Mouse (Mus musculus) intestine, embryonic 16.5 days (tissue): ENCODE data around the gene Smim24. TPM values are rescaled to one million over a fixed set of nuclear protein-coding genes. Genes with fewer than 3 reads are reported as not detected.

Source experiments
- ATAC-seq: fragments of 200-750 bp; cut with Nextera tagmentation; 2 replicates; pipeline ENCODE4 v1.8.0; 2017; ENCODE audit warnings: moderate TSS enrichment, moderate library complexity
- H3K27ac ChIP-seq: fragments of 300-500 bp; sonication (generic); 2 replicates; pipeline ENCODE4 v1.5.1; 2014; ENCODE audit warnings: mild to moderate bottlenecking, low read length
- H3K27me3 ChIP-seq: fragments of 300-500 bp; sonication (generic); replicated peaks from 2 replicates; pipeline ENCODE4 v1.6.1; 2014; ENCODE audit warnings: low read length, control low read depth, mixed read lengths; ENCODE audit not compliant: control insufficient read depth, insufficient read depth
- H3K36me3 ChIP-seq: fragments of 300-500 bp; sonication (generic); 2 replicates; pipeline ENCODE4 v1.6.1; 2014; ENCODE audit warnings: low read length, control low read depth; ENCODE audit not compliant: control insufficient read depth, insufficient read depth
- H3K4me1 ChIP-seq: fragments of 300-500 bp; sonication (generic); 2 replicates; pipeline ENCODE4 v1.6.1; 2014; ENCODE audit warnings: low read length, control low read depth, mixed read lengths; ENCODE audit not compliant: control insufficient read depth, insufficient read depth
- H3K4me2 ChIP-seq: fragments of 300-500 bp; sonication (generic); 2 replicates; pipeline ENCODE4 v1.6.1; 2014; ENCODE audit warnings: low read depth, low read length, control low read depth
- H3K4me3 ChIP-seq: fragments of 300-500 bp; sonication (generic); 2 replicates; pipeline ENCODE4 v1.5.1; 2014; ENCODE audit warnings: mild to moderate bottlenecking, low read length
- H3K9ac ChIP-seq: fragments of 300-500 bp; sonication (generic); 2 replicates; pipeline ENCODE4 v1.6.1; 2014; ENCODE audit warnings: low read depth, low read length
- H3K9me3 ChIP-seq: fragments of 300-500 bp; sonication (generic); 2 replicates; pipeline ENCODE4 v1.6.1; 2016; ENCODE audit warnings: low read length, control low read depth; ENCODE audit not compliant: control insufficient read depth
- WGBS: fragments of 180-500 bp; shearing (Covaris S2); extraction: QIAGEN DNeasy Blood & Tissue Kit; methylation state at CpG from one replicate; pipeline ENCODE4 v1.1.7; 2014; 5-methylcytosine and 5-hydroxymethylcytosine counted together
- polyA plus RNA-seq: library from polyadenylated mRNA; unstranded; fragments of >200 nt; fragmentation: Nextera tagmentation; extraction: Ambion mirVana; gene quantifications from 2 replicates; pipeline ENCODE4 v1.2.1, GENCODE M21; 2015

The Smim24 gene
- polyA plus RNA-seq, 1 experiment from 2014 or later: 426 TPM

GRCm38 (mm10) chr10:81410350-81410749 is 17.5 kb downstream of the Smim24 start:
- no peak for ATAC-seq
- H3K4me3 ChIP-seq: no peak overlapping the region
- H3K4me2 ChIP-seq: no peak overlapping the region
- H3K27ac ChIP-seq: peak overlapping the region; percentile 91
- no peaks in the 10 kb centered on the region for H3K9me3 ChIP-seq
- H3K4me1 ChIP-seq: peaks cover 88% of the 10 kb centered on the region
- H3K36me3 ChIP-seq: peaks cover 13% of the 10 kb centered on the region
- peaks cover 4% of the 10 kb centered on the region; the same call in 1 of the 2 replicates for H3K27me3 ChIP-seq
- WGBS: 67% methylated on average over 4 of the region's 4 CpGs
- 0 out of 2 replicates have a peak overlapping the region, but pooled peaks have one; percentile 30 for H3K9ac ChIP-seq

DNA sequence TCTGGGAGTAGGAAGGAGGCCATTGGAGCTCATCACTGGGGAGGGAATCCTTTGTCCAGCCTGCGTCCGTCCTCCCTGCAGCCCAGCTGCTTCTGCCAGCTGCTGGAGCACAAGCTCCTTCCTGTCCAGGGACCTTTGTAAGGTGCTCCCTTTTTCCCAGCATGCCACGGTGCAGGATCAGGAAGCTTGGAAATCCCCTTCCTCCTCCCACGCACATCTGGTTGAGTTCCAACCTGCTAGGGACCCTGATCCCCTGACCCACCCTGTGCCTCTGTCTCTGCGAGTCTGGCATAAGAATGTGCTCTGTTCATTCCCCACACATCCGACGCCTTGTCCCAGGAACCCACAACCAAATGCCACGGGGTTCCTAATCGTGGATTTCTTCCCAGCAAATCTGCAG is 18.1 kb downstream of the Smim24 start:
- no peak for ATAC-seq
- Histone ChIP-seq H3K27ac (peak overlapping the region; percentile 91), H3K9me3 (no peaks in the 10 kb centered on the region), H3K4me1 (peaks cover 94% of the 10 kb centered on the region), H3K9ac (0 out of 2 replicates have a peak overlapping the region, but pooled peaks have one; percentile 21), H3K27me3 (peaks cover 4% of the 10 kb centered on the region; the same call in 1 of the 2 replicates), H3K4me2 (no peak overlapping the region), H3K4me3 (no peak overlapping the region), H3K36me3 (peaks cover 7% of the 10 kb centered on the region)
- 70% methylated on average over 9 of the region's 9 CpGs for WGBS

GRCm38 (mm10) chr10:81411471-81412400 is 18.9 kb downstream of the Smim24 start:
- no peak overlapping the region for H3K4me3 ChIP-seq
- WGBS: 44% methylated on average over 18 of the region's 18 CpGs
- H3K4me1 ChIP-seq: peaks cover 95% of the 10 kb centered on the region
- H3K36me3 ChIP-seq: peaks cover 4% of the 10 kb centered on the region
- H3K9ac ChIP-seq: peak overlapping the region; percentile 52
- H3K27me3 ChIP-seq: peaks cover 3% of the 10 kb centered on the region; the same call in 1 of the 2 replicates
- ATAC-seq: peak; percentile 11; the same call in 1 of the 2 replicates
- peak overlapping the region; percentile 91 for H3K27ac ChIP-seq
- no peaks in the 10 kb centered on the region for H3K9me3 ChIP-seq
- peak overlapping the region; percentile 16 for H3K4me2 ChIP-seq

GRCm38 (mm10) chr10:81412586-81413309 is 19.9 kb downstream of the Smim24 start:
- Histone ChIP-seq H3K4me2 (no peak overlapping the region), H3K36me3 (peaks cover 4% of the 10 kb centered on the region), H3K9me3 (no peaks in the 10 kb centered on the region), H3K4me1 (peaks cover 95% of the 10 kb centered on the region), H3K27ac (peak overlapping the region; percentile 91), H3K27me3 (no peaks in the 10 kb centered on the region), H3K4me3 (no peak overlapping the region), H3K9ac (peak overlapping the region; percentile 52)
- no peak for ATAC-seq
- WGBS: 72% methylated on average over 16 of the region's 16 CpGs

- Histone ChIP-seq H3K4me3 (0 out of 2 replicates have a peak overlapping the region, but pooled peaks have one; percentile 1), H3K4me1 (peaks cover 89% of the 10 kb centered on the region), H3K9ac (peak overlapping the region; percentile 56), H3K4me2 (peak overlapping the region; percentile 33), H3K9me3 (no peaks in the 10 kb centered on the region), H3K36me3 (peaks cover 4% of the 10 kb centered on the region), H3K27ac (peak overlapping the region; percentile 91), H3K27me3 (no peaks in the 10 kb centered on the region)
- WGBS: 30% methylated on average over 26 of the region's 26 CpGs
- 0 out of 2 replicates have a peak, but pooled peaks have one; percentile 6 for ATAC-seq
These were observed 20.7 kb downstream of the Smim24 start for GRCm38 (mm10) chr10:81413310-81414261.

GRCm38 (mm10) chr10:81414682-81415081 is 21.8 kb downstream of the Smim24 start:
- ATAC-seq: no peak

GRCm38 (mm10) chr10:81415146-81415545 is 22.3 kb downstream of the Smim24 start:
- no peaks in the 10 kb centered on the region for H3K27me3 ChIP-seq
- H3K9me3 ChIP-seq: no peaks in the 10 kb centered on the region
- WGBS: 75% methylated on average over 5 of the region's 5 CpGs
- H3K4me1 ChIP-seq: peaks cover 85% of the 10 kb centered on the region
- 0 out of 2 replicates have a peak overlapping the region, but pooled peaks have one; percentile 56 for H3K9ac ChIP-seq
- peaks cover 4% of the 10 kb centered on the region for H3K36me3 ChIP-seq
- no peak for ATAC-seq
- no peak overlapping the region for H3K4me2 ChIP-seq
- H3K27ac ChIP-seq: no peak overlapping the region
- no peak overlapping the region for H3K4me3 ChIP-seq

More at GRCm38 (mm10) chr10:81414682-81415081, 21.8 kb downstream of the Smim24 start:
- peak overlapping the region; percentile 2; the same call in 1 of the 2 replicates for H3K27ac ChIP-seq
- H3K27me3 ChIP-seq: no peaks in the 10 kb centered on the region
- peak overlapping the region; percentile 56; the same call in 1 of the 2 replicates for H3K9ac ChIP-seq
- H3K9me3 ChIP-seq: no peaks in the 10 kb centered on the region
- H3K4me1 ChIP-seq: peaks cover 90% of the 10 kb centered on the region
- peak overlapping the region; percentile 33; the same call in 1 of the 2 replicates for H3K4me2 ChIP-seq
- H3K36me3 ChIP-seq: peaks cover 4% of the 10 kb centered on the region
- no peak overlapping the region for H3K4me3 ChIP-seq

- H3K27me3 ChIP-seq: no peaks in the 10 kb centered on the region
- no peak overlapping the region for H3K4me2 ChIP-seq
- H3K4me1 ChIP-seq: peaks cover 79% of the 10 kb centered on the region
- H3K4me3 ChIP-seq: no peak overlapping the region
- H3K9ac ChIP-seq: 0 out of 2 replicates have a peak overlapping the region, but pooled peaks have one; percentile 5
- no peaks in the 10 kb centered on the region for H3K9me3 ChIP-seq
- H3K27ac ChIP-seq: no peak overlapping the region
- no peak for ATAC-seq
- 70% methylated on average over 17 of the region's 17 CpGs for WGBS
- H3K36me3 ChIP-seq: peaks cover 4% of the 10 kb centered on the region
These were observed 22.9 kb downstream of the Smim24 start for GRCm38 (mm10) chr10:81415549-81416310.
